Mouse (Mus musculus) activated CD4-positive, CD25-positive, alpha-beta regulatory T cell, adult 9 weeks (primary cell): ENCODE results near the gene Vmn1r227. TPM values are rescaled to one million over a fixed set of nuclear protein-coding genes. Genes with fewer than 3 reads are reported as not detected.

Experiments used
- polyA plus RNA-seq: library from polyadenylated mRNA; unstranded; fragments of 100-300 nt; shearing (Covaris generic); gene quantifications from one replicate; pipeline ENCODE4 v1.2.1, GENCODE M21; 2017

Gene Vmn1r227
- polyA plus RNA-seq = not detected

DNA sequence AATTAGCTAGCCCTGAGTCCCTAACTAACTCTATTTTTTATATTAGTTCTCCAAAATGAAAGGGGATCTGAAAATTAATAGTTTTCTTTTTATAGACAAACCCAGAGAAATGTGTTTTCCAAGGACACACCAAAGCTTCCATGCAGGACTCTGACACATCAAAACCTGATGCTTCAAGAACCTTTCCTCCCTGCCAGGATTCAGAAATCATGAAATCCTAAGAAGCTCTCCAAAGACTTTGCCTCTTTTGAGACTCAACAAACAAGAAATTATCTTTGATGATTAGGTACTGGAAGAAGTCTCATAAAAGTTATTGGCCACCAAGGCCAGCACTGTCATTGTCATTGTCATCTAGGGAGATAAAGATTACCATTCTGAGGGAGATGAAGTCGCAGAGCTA, at the start of gene Vmn1r227:
TSS of gene Vmn1r227 (plus strand) at position 301 of the 400 bp plus-strand sequence.

DNA sequence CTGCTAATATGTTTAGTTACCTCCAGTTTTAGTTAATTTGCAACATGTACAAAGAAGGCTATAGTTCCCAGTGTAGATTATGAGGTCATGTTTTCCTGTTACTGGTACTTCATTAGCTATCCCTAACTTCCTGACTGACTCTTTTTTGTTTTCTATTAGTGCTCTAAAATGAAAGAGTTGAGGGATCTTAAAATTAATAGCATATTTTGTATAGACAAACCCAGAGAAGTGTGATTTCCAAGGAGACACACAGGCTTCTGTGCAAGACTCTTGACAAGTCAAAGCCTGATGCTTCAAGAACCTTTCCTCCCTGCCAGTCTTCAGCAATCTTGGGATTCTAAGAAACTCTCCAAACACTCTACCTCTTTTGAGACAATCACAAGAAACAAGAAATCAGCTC, 47.1 kb upstream of the Vmn1r227 start, which contains the start of gene Vmn1r226:
TSS of gene Vmn1r226 (plus strand) at position 301 of the 400 bp plus-strand sequence.

DNA sequence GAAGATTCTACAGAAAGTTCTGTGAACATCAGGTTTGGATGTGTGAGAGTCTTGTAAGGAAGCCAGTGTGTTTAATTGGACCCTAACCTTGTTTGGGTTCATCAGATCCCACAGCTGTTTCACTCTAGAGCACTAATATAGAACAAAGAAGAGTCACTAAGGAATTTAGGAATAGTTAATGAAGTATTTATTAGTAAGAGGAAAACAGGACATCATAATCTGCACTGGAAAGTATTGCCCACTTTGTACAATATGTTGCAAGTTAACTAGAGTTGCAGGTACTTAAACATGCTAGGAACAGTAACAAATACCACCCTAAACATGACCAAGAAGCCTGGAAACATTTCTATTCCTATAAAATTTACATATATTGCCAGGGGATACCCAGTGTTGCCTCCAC, 56.4 kb downstream of the Vmn1r227 start, which contains the start of gene Vmn1r228:
TSS of gene Vmn1r228 (minus strand) at position 101 of the 400 bp plus-strand sequence.

Other genes with a start within 250 kb of the Vmn1r227 start
- gene Vmn2r108, start 248.5 kb upstream of the Vmn1r227 start, polyA plus RNA-seq = not detected
- gene Vmn1r225, start 231.7 kb upstream of the Vmn1r227 start, polyA plus RNA-seq = not detected
- gene Vmn2r109, start 165.1 kb upstream of the Vmn1r227 start, polyA plus RNA-seq = not detected
- gene Vmn2r110, start 133.4 kb upstream of the Vmn1r227 start, polyA plus RNA-seq = 0.06 TPM
- gene Fpr-rs3, start 105.0 kb upstream of the Vmn1r227 start, polyA plus RNA-seq = not detected
- not detected for gene Vmn1r226, start 47.0 kb upstream of the Vmn1r227 start, polyA plus RNA-seq
- not detected for gene Vmn1r228, start 56.3 kb downstream of the Vmn1r227 start, polyA plus RNA-seq
- 0.02 TPM for gene Vmn1r229, start 81.7 kb downstream of the Vmn1r227 start, polyA plus RNA-seq
- not detected for gene Vmn1r230, start 110.6 kb downstream of the Vmn1r227 start, polyA plus RNA-seq
- gene Vmn1r231, start 175.2 kb downstream of the Vmn1r227 start, polyA plus RNA-seq = not detected
- not detected for gene Vmn1r232, start 189.9 kb downstream of the Vmn1r227 start, polyA plus RNA-seq
- gene Ppp2r1a, start 215.5 kb downstream of the Vmn1r227 start, polyA plus RNA-seq = 312 TPM